Comparison of ENCODE assay signal across 29 mouse cellular contexts in genomic region chr13:37511006-37511405, GRCm38 (mm10).
DNase-seq lines count a peak whose midpoint lies in the region; ATAC-seq and TF ChIP-seq lines count a peak whose summit lies in the region.
"Had no signal": no experiment of that assay in that cellular context is flagged by ENCODE, and none has a peak within 500 bp of the region (broad histone marks: within the 10 kb centered on the region; RNA-seq: fewer than 3 reads in every experiment).

No protein-coding gene starts in this region.

- H3K79me2 ChIP-seq in heart, adult 2 months (replicated peaks; ENCODE audit: control insufficient read depth, insufficient read depth, low read length), result no peaks in the 10 kb centered on the region

- no peaks in the 10 kb centered on the region for H3K27me3 ChIP-seq in heart, adult 2 months (ENCODE audit: control insufficient read depth, insufficient read depth, low read length)
- peaks cover 3% of the 10 kb centered on the region; the same call in 1 of the 2 replicates for H3K27me3 ChIP-seq in hindbrain, embryonic 10.5 days (ENCODE audit: insufficient read depth, poor library complexity, severe bottlenecking)
- H3K27me3 ChIP-seq in hindbrain, embryonic 12.5 days, result no peaks in the 10 kb centered on the region
- H3K27me3 ChIP-seq in midbrain, embryonic 10.5 days (ENCODE audit: low read depth, poor library complexity, severe bottlenecking), result peaks cover 74% of the 10 kb centered on the region
- H3K27me3 ChIP-seq in midbrain, postnatal 0 days (ENCODE audit: insufficient read depth, low read length), result no peaks in the 10 kb centered on the region
- H3K27me3 ChIP-seq in thymus, adult 2 months (ENCODE audit: control insufficient read depth, insufficient read depth, low read length), result no peaks in the 10 kb centered on the region
- H3K27me3 ChIP-seq: embryonic facial prominence, embryonic 13.5 days; forebrain, embryonic 15.5 days; intestine, embryonic 15.5 days; limb, embryonic 12.5 days; liver, embryonic 15.5 days; megakaryocyte, embryonic 14.5 days; Patski; stomach, embryonic 15.5 days had no signal

- DNase-seq in heart, adult 2 months, result no peak
- no peak for DNase-seq in heart, adult 9 months (ENCODE audit: low spot score in 2 of 2)
- DNase-seq in hindbrain, embryonic 10.5 days (ENCODE audit: low spot score), result no peak
- DNase-seq in midbrain, embryonic 10.5 days (ENCODE audit: low spot score), result no peak
- no peak for DNase-seq in midbrain, postnatal 0 days (ENCODE audit: low spot score)
- DNase-seq in thymus, adult 2 months, result no peak
- DNase-seq: adrenal gland, postnatal 25 days; cerebellum, adult 18-20 months; cerebellum, postnatal 10 days; gastrocnemius, postnatal 36 days; kidney, adult 2 months; kidney, postnatal 36 days; midbrain, embryonic 14.5 days; right cerebral cortex, postnatal 25 days; thymus, adult 18-20 months; thymus, postnatal 36 days had no signal

- intact Hi-C loops in heart, adult 2 months (cut with DNase I), result loop anchor here (5.0 kb wide), 1 partner anchor 34 kb away; no protein-coding TSS in a partner anchor

- no peaks in the 10 kb centered on the region for H3K36me3 ChIP-seq in heart, adult 2 months (ENCODE audit: control insufficient read depth, insufficient read depth, low read length)
- H3K36me3 ChIP-seq in hindbrain, embryonic 10.5 days, result no peaks in the 10 kb centered on the region
- H3K36me3 ChIP-seq in hindbrain, embryonic 12.5 days, result no peaks in the 10 kb centered on the region
- no peaks in the 10 kb centered on the region for H3K36me3 ChIP-seq in midbrain, embryonic 10.5 days
- H3K36me3 ChIP-seq in midbrain, postnatal 0 days (ENCODE audit: insufficient read depth, low read length), result no peaks in the 10 kb centered on the region
- no peaks in the 10 kb centered on the region for H3K36me3 ChIP-seq in thymus, adult 2 months (ENCODE audit: control insufficient read depth, insufficient read depth, low read length)
- H3K36me3 ChIP-seq: embryonic facial prominence, embryonic 13.5 days; forebrain, embryonic 10.5 days; forebrain, embryonic 15.5 days; intestine, embryonic 15.5 days; limb, embryonic 12.5 days; liver, embryonic 15.5 days; stomach, embryonic 15.5 days had no signal

- no peak overlapping the region for H3K4me2 ChIP-seq in hindbrain, embryonic 12.5 days (replicated peaks)
- H3K4me2 ChIP-seq in midbrain, postnatal 0 days (ENCODE audit: low read depth, low read length, poor library complexity, severe bottlenecking), result no peak overlapping the region
- H3K4me2 ChIP-seq: embryonic facial prominence, embryonic 13.5 days; forebrain, embryonic 15.5 days; intestine, embryonic 15.5 days; limb, embryonic 12.5 days; liver, embryonic 15.5 days; stomach, embryonic 15.5 days had no signal

- H3K4me3 ChIP-seq in heart, adult 2 months, result no peak overlapping the region
- H3K4me3 ChIP-seq in hindbrain, embryonic 10.5 days, result no peak overlapping the region
- H3K4me3 ChIP-seq in hindbrain, embryonic 12.5 days, result no peak overlapping the region
- no peak overlapping the region for H3K4me3 ChIP-seq in midbrain, embryonic 10.5 days
- H3K4me3 ChIP-seq in midbrain, postnatal 0 days (ENCODE audit: low read depth, low read length), result no peak overlapping the region
- no peak overlapping the region for H3K4me3 ChIP-seq in thymus, adult 2 months (ENCODE audit: control insufficient read depth, insufficient read depth, low read length)
- H3K4me3 ChIP-seq: embryonic facial prominence, embryonic 13.5 days; forebrain, embryonic 10.5 days; forebrain, embryonic 15.5 days; intestine, embryonic 15.5 days; layer of hippocampus, adult 2 months; left cerebral cortex, adult 2 months; limb, embryonic 12.5 days; liver, embryonic 15.5 days; megakaryocyte, embryonic 14.5 days; stomach, embryonic 15.5 days had no signal

- no peak for TF ChIP-seq EP300 in heart, adult 2 months (IDR thresholded peaks at IDR 0.05; ENCODE audit: insufficient read depth, low read depth, low read length)

- peaks cover 32% of the 10 kb centered on the region for H3K4me1 ChIP-seq in heart, adult 2 months (ENCODE audit: control insufficient read depth, insufficient read depth, low read length)
- peaks cover 58% of the 10 kb centered on the region for H3K4me1 ChIP-seq in hindbrain, embryonic 10.5 days (replicated peaks)
- H3K4me1 ChIP-seq in hindbrain, embryonic 12.5 days, result peaks cover 31% of the 10 kb centered on the region
- H3K4me1 ChIP-seq in midbrain, embryonic 10.5 days, result peaks cover 50% of the 10 kb centered on the region
- H3K4me1 ChIP-seq in midbrain, postnatal 0 days (ENCODE audit: insufficient read depth, low read length), result peaks cover 10% of the 10 kb centered on the region; the same call in 1 of the 2 replicates
- H3K4me1 ChIP-seq in thymus, adult 2 months (replicated peaks; ENCODE audit: control insufficient read depth, insufficient read depth, low read length), result peaks cover 16% of the 10 kb centered on the region

- H3K27ac ChIP-seq in heart, adult 2 months, result peak overlapping the region; percentile 87
- 0 out of 2 replicates have a peak overlapping the region, but pooled peaks have one; percentile 35 for H3K27ac ChIP-seq in hindbrain, embryonic 10.5 days
- H3K27ac ChIP-seq in hindbrain, embryonic 12.5 days, result no peak overlapping the region
- H3K27ac ChIP-seq in midbrain, embryonic 10.5 days (replicated peaks), result 0 out of 2 replicates have a peak overlapping the region, but pooled peaks have one; percentile 69
- H3K27ac ChIP-seq in midbrain, postnatal 0 days (ENCODE audit: low read depth, low read length), result no peak overlapping the region
- no peak overlapping the region for H3K27ac ChIP-seq in thymus, adult 2 months (ENCODE audit: control insufficient read depth, insufficient read depth, low read length)
- H3K27ac ChIP-seq: embryonic facial prominence, embryonic 13.5 days; forebrain, embryonic 15.5 days; hindbrain, postnatal 0 days; left cerebral cortex, adult 2 months; liver, embryonic 15.5 days; stomach, embryonic 15.5 days had no signal

- H3K9ac ChIP-seq in heart, adult 2 months (ENCODE audit: low read depth, low read length), result no peak overlapping the region
- H3K9ac ChIP-seq in hindbrain, embryonic 12.5 days, result no peak overlapping the region
- no peak overlapping the region for H3K9ac ChIP-seq in midbrain, postnatal 0 days (replicated peaks; ENCODE audit: low read length, poor library complexity, severe bottlenecking)
- H3K9ac ChIP-seq: embryonic facial prominence, embryonic 13.5 days; forebrain, embryonic 15.5 days; intestine, embryonic 15.5 days; limb, embryonic 12.5 days; liver, embryonic 15.5 days; stomach, embryonic 15.5 days had no signal

- no peak for ATAC-seq in hindbrain, embryonic 12.5 days (ENCODE audit: low FRiP score)
- no peak for ATAC-seq in midbrain, postnatal 0 days (ENCODE audit: low FRiP score)
- ATAC-seq: forebrain, embryonic 15.5 days; hindbrain, postnatal 0 days; intestine, embryonic 15.5 days; Patski had no signal

- no peaks in the 10 kb centered on the region for H3K9me3 ChIP-seq in hindbrain, embryonic 10.5 days
- no peaks in the 10 kb centered on the region for H3K9me3 ChIP-seq in hindbrain, embryonic 12.5 days (replicated peaks)
- no peaks in the 10 kb centered on the region for H3K9me3 ChIP-seq in midbrain, embryonic 10.5 days (replicated peaks)
- no peaks in the 10 kb centered on the region for H3K9me3 ChIP-seq in midbrain, postnatal 0 days (ENCODE audit: low read length)
- H3K9me3 ChIP-seq: embryonic facial prominence, embryonic 13.5 days; forebrain, embryonic 10.5 days; forebrain, embryonic 15.5 days; intestine, embryonic 15.5 days; limb, embryonic 12.5 days; liver, embryonic 15.5 days; megakaryocyte, embryonic 14.5 days; stomach, embryonic 15.5 days had no signal

- TF ChIP-seq CTCF in heart, adult 2 months (IDR thresholded peaks at IDR 0.05), result no peak
- TF ChIP-seq CTCF in midbrain, postnatal 0 days (IDR thresholded peaks at IDR 0.05), result no peak
- no peak for TF ChIP-seq CTCF in thymus, adult 2 months (IDR thresholded peaks at IDR 0.05; ENCODE audit: borderline replicate concordance, control insufficient read depth, extremely low read depth, insufficient read depth, low read length, poor library complexity)

- 58% methylated on average over 6 of the region's 6 CpGs for whole genome bisulfite sequencing in heart, adult 2 months
- 78% methylated on average over 6 of the region's 6 CpGs for WGBS in hindbrain, embryonic 10.5 days
- 81% methylated on average over 6 of the region's 6 CpGs for WGBS in hindbrain, embryonic 12.5 days
- 85% methylated on average over 6 of the region's 6 CpGs for WGBS in midbrain, embryonic 10.5 days
- 82% methylated on average over 6 of the region's 6 CpGs for whole genome bisulfite sequencing in midbrain, postnatal 0 days
- 92% methylated on average over 6 of the region's 6 CpGs for WGBS in thymus, adult 2 months

- TF ChIP-seq POLR2A in heart, adult 2 months (IDR thresholded peaks at IDR 0.05; ENCODE audit: insufficient read depth, low read depth, low read length), result no peak
- TF ChIP-seq POLR2A in thymus, adult 2 months (IDR thresholded peaks at IDR 0.05; ENCODE audit: control insufficient read depth, extremely low read depth, insufficient read depth, low read length, poor library complexity), result no peak

Comparison
In these comparisons a context has a peak if more than half of its experiments do, and no peak if none do; other contexts are left out.
1. H3K27ac ChIP-seq: peak in heart, adult 2 months (single experiment), hindbrain, embryonic 10.5 days (single experiment) and midbrain, embryonic 10.5 days (single experiment); none in hindbrain, embryonic 12.5 days (single experiment), midbrain, postnatal 0 days (single experiment) and thymus, adult 2 months (single experiment).